Mouse (Mus musculus) MEL (cell line): Measurements from ENCODE around the gene E130308A19Rik. TPM values are rescaled to one million over a fixed set of nuclear protein-coding genes. Genes with fewer than 3 reads are reported as not detected.
A peak's percentile ranks its signal among the peaks of the same experiment; 100 is the strongest.

Experiments
- DNase-seq: peaks from one replicate; pipeline ENCODE4 v3.0.0; 2011; ENCODE audit warnings: low read depth, low spot score
- H3K27ac ChIP-seq: 2 replicates; pipeline ENCODE4 v1.5.1; 2012; ENCODE audit warnings: low read depth, mild to moderate bottlenecking, control low read depth, low read length, moderate library complexity; ENCODE audit not compliant: control insufficient read depth
- H3K27me3 ChIP-seq, 2 experiments: fragments of 150-350 bp in 1 of 2; sonication (generic) in 1 of 2; 2 replicates each; pipeline ENCODE4 v1.6.1; 2012; ENCODE audit warnings: low read length in 2 of 2, mild to moderate bottlenecking in 2 of 2, improper control_type of control experiment in 1 of 2, moderate library complexity in 1 of 2; ENCODE audit not compliant: insufficient read depth in 2 of 2, control insufficient read depth in 1 of 2
- H3K36me3 ChIP-seq, 2 experiments: 2 replicates each; pipeline ENCODE4 v1.6.1; 2012 to 2014; ENCODE audit warnings: low read length in 2 of 2, improper control_type of control experiment in 1 of 2, inconsistent platforms in 1 of 2, mild to moderate bottlenecking in 1 of 2; ENCODE audit not compliant: insufficient read depth in 2 of 2, control insufficient read depth in 1 of 2
- H3K4me1 ChIP-seq, 2 experiments: fragments of 150-350 bp in 1 of 2; sonication (generic) in 1 of 2; 2 replicates each; pipeline ENCODE4 v1.6.1; 2012; ENCODE audit warnings: low read length in 2 of 2, improper control_type of control experiment in 1 of 2, mild to moderate bottlenecking in 1 of 2; ENCODE audit not compliant: insufficient read depth in 2 of 2, control insufficient read depth in 1 of 2
- H3K4me3 ChIP-seq, 2 experiments: fragments of 150-350 bp in 1 of 2; sonication (generic) in 1 of 2; 2 replicates each; pipeline ENCODE4 v1.5.1; 2012; ENCODE audit warnings: low read depth in 2 of 2, low read length in 2 of 2, mild to moderate bottlenecking in 2 of 2, moderate library complexity in 2 of 2, control low read depth in 1 of 2, improper control_type of control experiment in 1 of 2; ENCODE audit not compliant: control insufficient read depth in 1 of 2, insufficient read depth in 1 of 2
- H3K79me2 ChIP-seq: 2 replicates; pipeline ENCODE4 v1.6.1; 2012; ENCODE audit warnings: mild to moderate bottlenecking, low read length, moderate library complexity; ENCODE audit not compliant: control insufficient read depth, poor library complexity, insufficient read depth
- H3K9ac ChIP-seq: 2 replicates; pipeline ENCODE4 v1.6.1; 2012; ENCODE audit warnings: low read depth, mild to moderate bottlenecking, control low read depth, low read length, moderate library complexity; ENCODE audit not compliant: control insufficient read depth, poor library complexity, severe bottlenecking
- H3K9me3 ChIP-seq: fragments of 150-350 bp; sonication (generic); replicated peaks from 2 replicates; pipeline ENCODE4 v1.6.1; 2012; ENCODE audit warnings: mild to moderate bottlenecking, low read length, improper control_type of control experiment, moderate library complexity; ENCODE audit not compliant: insufficient read depth
- BHLHE40 ChIP-seq: IDR thresholded peaks from 2 replicates; pipeline ENCODE4 v1.6.1; 2012; ENCODE audit warnings: low read depth, mild to moderate bottlenecking, inconsistent platforms, low read length, improper control_type of control experiment, borderline replicate concordance
- CHD2 ChIP-seq: IDR thresholded peaks from 2 replicates; pipeline ENCODE4 v1.6.1; 2011; ENCODE audit warnings: low read length, improper control_type of control experiment
- CTCF ChIP-seq, 3 experiments: IDR thresholded peaks in 2 of 3; conservative IDR thresholded peaks in 1 of 3; 2 replicates each; pipeline ENCODE4 v1.5.1; 2011 to 2012; ENCODE audit warnings: low read length in 3 of 3, low read depth in 2 of 3, mild to moderate bottlenecking in 2 of 3, improper control_type of control experiment in 1 of 3, inconsistent platforms in 1 of 3, mixed read lengths in 1 of 3, moderate library complexity in 1 of 3; ENCODE audit not compliant: control insufficient read depth in 1 of 3, insufficient read depth in 1 of 3, poor library complexity in 1 of 3, severe bottlenecking in 1 of 3
- E2F4 ChIP-seq: IDR thresholded peaks from 2 replicates; pipeline ENCODE4 v1.6.1; 2011; ENCODE audit warnings: low read depth, low read length, improper control_type of control experiment, borderline replicate concordance
- ELF1 ChIP-seq: IDR thresholded peaks from 2 replicates; pipeline ENCODE4 v1.6.1; 2014; ENCODE audit warnings: low read depth, mild to moderate bottlenecking, inconsistent platforms, low read length, improper control_type of control experiment, moderate library complexity
- EP300 ChIP-seq, 2 experiments: IDR thresholded peaks; 2 replicates each; pipeline ENCODE4 v1.6.1; 2011; ENCODE audit warnings: improper control_type of control experiment in 2 of 2, low read length in 2 of 2, low read depth in 1 of 2, mild to moderate bottlenecking in 1 of 2
- ETS1 ChIP-seq: IDR thresholded peaks from 2 replicates; pipeline ENCODE4 v1.6.1; 2012; ENCODE audit warnings: low read depth, mild to moderate bottlenecking, inconsistent platforms, low read length, improper control_type of control experiment, moderate library complexity
- GABPA ChIP-seq: IDR thresholded peaks from 2 replicates; pipeline ENCODE4 v1.6.1; 2012; ENCODE audit warnings: low read depth, mild to moderate bottlenecking, inconsistent platforms, low read length, improper control_type of control experiment, moderate library complexity
- GATA1 ChIP-seq: IDR thresholded peaks from 2 replicates; pipeline ENCODE4 v1.6.1; 2011; ENCODE audit warnings: low read depth, low read length, improper control_type of control experiment
- HCFC1 ChIP-seq: IDR thresholded peaks from 2 replicates; pipeline ENCODE4 v1.6.1; 2012; ENCODE audit warnings: low read depth, mild to moderate bottlenecking, inconsistent platforms, low read length, improper control_type of control experiment, moderate library complexity
- JUND ChIP-seq: IDR thresholded peaks from 2 replicates; pipeline ENCODE4 v1.6.1; 2011; ENCODE audit warnings: low read depth, mild to moderate bottlenecking, improper control_type of control experiment, low read length
- KAT2A ChIP-seq: conservative IDR thresholded peaks from 2 replicates; pipeline ENCODE4 v1.6.1; 2012; ENCODE audit warnings: low read depth, low read length, improper control_type of control experiment, inconsistent platforms
- MAFK ChIP-seq: IDR thresholded peaks from 2 replicates; pipeline ENCODE4 v1.6.1; 2011; ENCODE audit warnings: low read depth, mild to moderate bottlenecking, low read length, improper control_type of control experiment, borderline replicate concordance
- MAX ChIP-seq: IDR thresholded peaks from 2 replicates; pipeline ENCODE4 v1.6.1; 2011; ENCODE audit warnings: low read length, improper control_type of control experiment
- MAZ ChIP-seq: IDR thresholded peaks from 2 replicates; pipeline ENCODE4 v1.6.1; 2012; ENCODE audit warnings: low read depth, mild to moderate bottlenecking, inconsistent platforms, low read length, improper control_type of control experiment
- MEF2A ChIP-seq: IDR thresholded peaks from 2 replicates; pipeline ENCODE4 v1.6.1; 2014; ENCODE audit warnings: low read depth, mild to moderate bottlenecking, inconsistent platforms, low read length, improper control_type of control experiment; ENCODE audit not compliant: poor library complexity, insufficient replicate concordance, severe bottlenecking; ENCODE audit errors: extremely low read depth
- MXI1 ChIP-seq: IDR thresholded peaks from 2 replicates; pipeline ENCODE4 v1.6.1; 2011; ENCODE audit warnings: mild to moderate bottlenecking, low read depth, low read length, improper control_type of control experiment
- MYB ChIP-seq: IDR thresholded peaks from 2 replicates; pipeline ENCODE4 v1.6.1; 2011; ENCODE audit warnings: mild to moderate bottlenecking, low read depth, low read length, improper control_type of control experiment
- MYC ChIP-seq: IDR thresholded peaks from 2 replicates; pipeline ENCODE4 v1.6.1; 2011; ENCODE audit warnings: low read depth, mild to moderate bottlenecking, low read length, improper control_type of control experiment, moderate library complexity
- NELFE ChIP-seq: IDR thresholded peaks from 2 replicates; pipeline ENCODE4 v1.6.1; 2011; ENCODE audit warnings: low read depth, low read length, improper control_type of control experiment
- NRF1 ChIP-seq: IDR thresholded peaks from 2 replicates; pipeline ENCODE4 v1.6.1; 2014; ENCODE audit warnings: low read depth, mild to moderate bottlenecking, inconsistent platforms, low read length, improper control_type of control experiment, moderate library complexity; ENCODE audit not compliant: poor library complexity, insufficient read depth, severe bottlenecking
- POLR2A ChIP-seq, 2 experiments: IDR thresholded peaks; 2 replicates each; pipeline ENCODE4 v1.6.1; 2011 to 2012; ENCODE audit warnings: low read length in 2 of 2, mild to moderate bottlenecking in 2 of 2, control low read depth in 1 of 2, improper control_type of control experiment in 1 of 2, low read depth in 1 of 2, moderate library complexity in 1 of 2; ENCODE audit not compliant: control insufficient read depth in 1 of 2, insufficient read depth in 1 of 2, poor library complexity in 1 of 2
- POLR2AphosphoS2 ChIP-seq: IDR thresholded peaks from 2 replicates; pipeline ENCODE4 v1.6.1; 2011; ENCODE audit warnings: low read length, improper control_type of control experiment
- POLR2AphosphoS5 ChIP-seq: IDR thresholded peaks from 2 replicates; pipeline ENCODE4 v1.6.1; 2012; ENCODE audit warnings: low read depth, borderline replicate concordance, mild to moderate bottlenecking, inconsistent platforms, low read length, moderate library complexity, mixed read lengths
- RAD21 ChIP-seq: IDR thresholded peaks from 2 replicates; pipeline ENCODE4 v1.6.1; 2011; ENCODE audit warnings: mild to moderate bottlenecking, low read depth, low read length, improper control_type of control experiment
- RCOR1 ChIP-seq: IDR thresholded peaks from 2 replicates; pipeline ENCODE4 v1.6.1; 2012; ENCODE audit warnings: low read depth, mild to moderate bottlenecking, inconsistent platforms, low read length, improper control_type of control experiment
- SIN3A ChIP-seq: IDR thresholded peaks from 2 replicates; pipeline ENCODE4 v1.6.1; 2012; ENCODE audit warnings: low read length, improper control_type of control experiment, inconsistent platforms
- SMC3 ChIP-seq: IDR thresholded peaks from 2 replicates; pipeline ENCODE4 v1.6.1; 2011; ENCODE audit warnings: low read depth, low read length, improper control_type of control experiment
- TAL1 ChIP-seq: IDR thresholded peaks from 2 replicates; pipeline ENCODE4 v1.6.1; 2012; ENCODE audit warnings: mild to moderate bottlenecking, inconsistent platforms, low read length, moderate library complexity, mixed read lengths
- TBP ChIP-seq: IDR thresholded peaks from 2 replicates; pipeline ENCODE4 v1.8.0; 2011; ENCODE audit warnings: low read depth, low read length, improper control_type of control experiment
- TCF12 ChIP-seq: IDR thresholded peaks from 2 replicates; pipeline ENCODE4 v1.6.1; 2014; ENCODE audit warnings: low read depth, mild to moderate bottlenecking, inconsistent platforms, low read length, improper control_type of control experiment, moderate library complexity
- UBTF ChIP-seq: IDR thresholded peaks from 2 replicates; pipeline ENCODE4 v1.6.1; 2012; ENCODE audit warnings: low read depth, mild to moderate bottlenecking, inconsistent platforms, low read length, improper control_type of control experiment, moderate library complexity, borderline replicate concordance; ENCODE audit not compliant: insufficient read depth
- USF1 ChIP-seq: IDR thresholded peaks from 2 replicates; pipeline ENCODE4 v1.6.1; 2014; ENCODE audit warnings: low read depth, mild to moderate bottlenecking, inconsistent platforms, low read length, improper control_type of control experiment, moderate library complexity
- USF2 ChIP-seq, 2 experiments: IDR thresholded peaks; 2 replicates each; pipeline ENCODE4 v1.6.1; 2011 to 2012; ENCODE audit warnings: improper control_type of control experiment in 2 of 2, low read length in 2 of 2, borderline replicate concordance in 1 of 2, inconsistent platforms in 1 of 2, low read depth in 1 of 2, mild to moderate bottlenecking in 1 of 2; ENCODE audit not compliant: insufficient read depth in 1 of 2
- ZC3H11A ChIP-seq: IDR thresholded peaks from 2 replicates; pipeline ENCODE4 v1.6.1; 2012; ENCODE audit warnings: low read depth, mild to moderate bottlenecking, inconsistent platforms, low read length, improper control_type of control experiment
- ZKSCAN1 ChIP-seq: IDR thresholded peaks from 2 replicates; pipeline ENCODE4 v1.6.1; 2012; ENCODE audit warnings: low read depth, mild to moderate bottlenecking, inconsistent platforms, low read length, improper control_type of control experiment, moderate library complexity
- ZMIZ1 ChIP-seq: IDR thresholded peaks from 2 replicates; pipeline ENCODE4 v1.6.1; 2012; ENCODE audit warnings: low read depth, mild to moderate bottlenecking, inconsistent platforms, low read length, improper control_type of control experiment, moderate library complexity
- ZNF384 ChIP-seq: IDR thresholded peaks from 2 replicates; pipeline ENCODE4 v1.6.1; 2012; ENCODE audit warnings: low read depth, mild to moderate bottlenecking, inconsistent platforms, low read length, improper control_type of control experiment
- polyA plus RNA-seq, 2 experiments: library from polyadenylated mRNA; stranded (reverse) in 1 of 2; unstranded in 1 of 2; fragments of >175 nt in 1 of 2; fragments of >200 nt in 1 of 2; gene quantifications; 2 replicates each; pipeline versions ENCODE4 v1.2.1 to v1.2.4; 2012; ENCODE audit warnings: low replicate concordance in 2 of 2, low read depth in 1 of 2; ENCODE audit not compliant: insufficient read length in 2 of 2, insufficient read depth in 1 of 2, missing spikeins in 1 of 2
- total RNA-seq: library from RNA; depleted of rRNA; stranded (reverse); fragments of 300-350 nt; gene quantifications from 2 replicates; pipeline ENCODE4 v1.2.3, GENCODE M21; 2012

Gene E130308A19Rik
- total and polyA plus RNA-seq, 3 experiments: 4.0 to 12.5 TPM; not detected in 1

DNA sequence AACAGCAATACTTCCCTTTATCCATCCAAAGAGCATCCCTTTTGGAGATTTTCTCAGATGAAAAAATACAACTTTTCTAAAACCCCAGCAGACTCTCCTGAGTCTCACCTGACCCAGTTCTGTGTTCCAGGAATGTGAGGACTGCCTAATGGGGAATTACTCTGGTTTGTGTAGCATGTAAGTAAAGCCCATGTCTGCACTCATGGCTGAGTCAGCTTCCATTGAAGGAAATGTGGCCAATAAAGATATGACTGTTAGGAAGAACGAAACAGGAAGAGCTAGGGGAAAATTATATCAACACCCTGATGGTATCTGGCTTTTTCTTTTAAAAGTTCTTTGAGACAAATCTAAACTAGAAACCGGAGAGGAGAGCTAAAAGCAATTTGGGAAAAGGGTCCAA is 141.7 kb downstream of the E130308A19Rik start:
- peak; percentile 73 for DNase-seq
- Histone ChIP-seq H3K9ac (no peak overlapping the region), H3K9me3 (no peaks in the 10 kb centered on the region), H3K27me3 (no peaks in the 10 kb centered on the region), H3K36me3 (peaks cover 9 to 26% of the 10 kb centered on the region in 2 experiments), H3K27ac (peak overlapping the region; percentile 63), H3K79me2 (no peaks in the 10 kb centered on the region), H3K4me3 (no peak overlapping the region), H3K4me1 (peaks cover 11 to 20% of the 10 kb centered on the region in 2 experiments)
- TF ChIP-seq NRF1 (no peak), ZKSCAN1 (no peak), RCOR1 (peak; percentile 58; the same call in 1 of the 2 replicates), BHLHE40 (no peak), JUND (no peak), ZMIZ1 (no peak), USF1 (no peak), POLR2AphosphoS2 (no peak), GABPA (no peak), GATA1 (peak; percentile 88), EP300 (IDR thresholded peaks at IDR 0.05; ENCODE audit: low read depth in 1 of 2, low read length in 2 of 2) (peak; percentile 85 to 96), E2F4 (no peak), CHD2 (no peak), ZNF384 (no peak), TCF12 (peak; percentile 82; the same call in 1 of the 2 replicates), MYC (peak; percentile 54; the same call in 1 of the 2 replicates), TBP (no peak), USF2 (IDR thresholded peaks at IDR 0.05; ENCODE audit: borderline replicate concordance in 1 of 2, insufficient read depth in 1 of 2, low read depth in 1 of 2, low read length in 2 of 2) (no peak), MAZ (no peak), SIN3A (peak; percentile 66), UBTF (no peak), POLR2A (IDR thresholded peaks at IDR 0.05; ENCODE audit: control insufficient read depth in 1 of 2, insufficient read depth in 1 of 2, low read depth in 1 of 2, low read length in 2 of 2, poor library complexity in 1 of 2) (no peak), ZC3H11A (no peak), NELFE (no peak), MAX (no peak), KAT2A (no peak), POLR2AphosphoS5 (no peak), SMC3 (0 out of 2 replicates have a peak, but pooled peaks have one; percentile 11), MXI1 (no peak), MAFK (peak; percentile 84), HCFC1 (0 out of 2 replicates have a peak, but pooled peaks have one; percentile 22), MYB (no peak), ELF1 (peak; percentile 49; the same call in 1 of the 2 replicates), TAL1 (peak; percentile 75), RAD21 (no peak), ETS1 (peak; percentile 70; the same call in 1 of the 2 replicates), MEF2A (no peak), CTCF (IDR thresholded peaks at IDR 0.05 in 2 of 3, conservative IDR thresholded peaks at IDR 0.05 in 1 of 3; ENCODE audit: control insufficient read depth in 1 of 3, insufficient read depth in 1 of 3, low read depth in 2 of 3, low read length in 3 of 3, poor library complexity in 1 of 3, severe bottlenecking in 1 of 3) (no peak)
